Mouse (Mus musculus) embryonic facial prominence, embryonic 11.5 days (tissue): ENCODE measurements around the gene Hist1h1t. TPM values are rescaled to one million over a fixed set of nuclear protein-coding genes. Genes with fewer than 3 reads are reported as not detected.
A peak's percentile ranks its signal among the peaks of the same experiment; 100 is the strongest.

Source experiments
- ATAC-seq: fragments of 200-750 bp; cut with Nextera tagmentation; replicated peaks from 2 replicates; pipeline ENCODE4 v1.8.0; 2017; ENCODE audit warnings: low read depth; ENCODE audit not compliant: insufficient number of reproducible peaks, low FRiP score, low TSS enrichment
- DNase-seq: peaks from one replicate; pipeline ENCODE4 v3.0.0-alpha.2; 2015; ENCODE audit warnings: low spot score
- H3K27ac ChIP-seq: fragments of 300-500 bp; sonication (generic); replicated peaks from 2 replicates; pipeline ENCODE4 v1.5.1; 2014; ENCODE audit warnings: mild to moderate bottlenecking, low read depth, low read length, control low read depth
- H3K27me3 ChIP-seq: fragments of 300-500 bp; sonication (generic); 2 replicates; pipeline ENCODE4 v1.6.1; 2014; ENCODE audit warnings: mild to moderate bottlenecking, low read length, moderate library complexity, mixed read lengths; ENCODE audit not compliant: control insufficient read depth, insufficient read depth
- H3K36me3 ChIP-seq: fragments of 300-500 bp; sonication (generic); replicated peaks from 2 replicates; pipeline ENCODE4 v1.6.1; 2014; ENCODE audit warnings: low read depth, mild to moderate bottlenecking, low read length, moderate library complexity, mixed read lengths; ENCODE audit not compliant: control insufficient read depth, insufficient read depth
- H3K4me1 ChIP-seq: fragments of 300-500 bp; sonication (generic); 2 replicates; pipeline ENCODE4 v1.6.1; 2014; ENCODE audit warnings: low read length, mixed read lengths; ENCODE audit not compliant: control insufficient read depth, insufficient read depth
- H3K4me2 ChIP-seq: fragments of 300-500 bp; sonication (generic); 2 replicates; pipeline ENCODE4 v1.6.1; 2014; ENCODE audit warnings: low read depth, mild to moderate bottlenecking, control low read depth, low read length, moderate library complexity
- H3K4me3 ChIP-seq: fragments of 300-500 bp; sonication (generic); 2 replicates; pipeline ENCODE4 v1.5.1; 2014; ENCODE audit warnings: low read depth, low read length, control low read depth
- H3K9ac ChIP-seq: fragments of 300-500 bp; sonication (generic); replicated peaks from 2 replicates; pipeline ENCODE4 v1.6.1; 2014; ENCODE audit warnings: mild to moderate bottlenecking, control low read depth, low read length
- H3K9me3 ChIP-seq: fragments of 300-500 bp; sonication (generic); replicated peaks from 2 replicates; pipeline ENCODE4 v1.6.1; 2016; ENCODE audit warnings: mild to moderate bottlenecking, low read length, inconsistent platforms, mixed read lengths; ENCODE audit not compliant: control insufficient read depth
- WGBS: fragments of 180-500 bp; shearing (Covaris S2); extraction: QIAGEN DNeasy Blood & Tissue Kit; methylation state at CpG from one replicate; pipeline ENCODE4 v1.1.7; 2014; 5-methylcytosine and 5-hydroxymethylcytosine counted together
- polyA plus RNA-seq: library from polyadenylated mRNA; unstranded; fragments of >200 nt; fragmentation: Nextera tagmentation; extraction: Ambion mirVana; gene quantifications from 2 replicates; pipeline ENCODE4 v1.2.1, GENCODE M21; 2014

Gene Hist1h1t
- polyA plus RNA-seq, 1 experiment from 2014 or later, result not detected

DNA sequence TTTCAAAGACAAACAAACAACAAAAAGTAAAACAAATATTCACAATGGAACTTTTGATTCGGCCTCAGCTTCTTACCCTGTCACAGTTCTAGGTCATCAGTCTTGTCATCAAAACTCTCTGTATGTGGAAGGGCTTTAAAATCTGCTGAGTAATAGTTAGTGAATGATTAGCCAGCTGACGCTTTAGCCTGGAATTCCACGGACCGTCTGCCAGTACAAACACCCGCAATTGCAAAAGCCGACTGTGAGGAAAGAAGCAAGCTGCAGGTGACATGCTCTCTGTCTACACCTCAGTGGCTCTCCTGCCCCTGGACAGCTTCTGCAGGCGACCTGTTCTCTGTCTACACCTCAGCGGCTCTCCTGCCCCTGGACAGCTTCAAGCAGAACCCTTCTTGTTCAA, 34.9 kb downstream of the Hist1h1t start:
- DNase-seq, result no peak

DNA sequence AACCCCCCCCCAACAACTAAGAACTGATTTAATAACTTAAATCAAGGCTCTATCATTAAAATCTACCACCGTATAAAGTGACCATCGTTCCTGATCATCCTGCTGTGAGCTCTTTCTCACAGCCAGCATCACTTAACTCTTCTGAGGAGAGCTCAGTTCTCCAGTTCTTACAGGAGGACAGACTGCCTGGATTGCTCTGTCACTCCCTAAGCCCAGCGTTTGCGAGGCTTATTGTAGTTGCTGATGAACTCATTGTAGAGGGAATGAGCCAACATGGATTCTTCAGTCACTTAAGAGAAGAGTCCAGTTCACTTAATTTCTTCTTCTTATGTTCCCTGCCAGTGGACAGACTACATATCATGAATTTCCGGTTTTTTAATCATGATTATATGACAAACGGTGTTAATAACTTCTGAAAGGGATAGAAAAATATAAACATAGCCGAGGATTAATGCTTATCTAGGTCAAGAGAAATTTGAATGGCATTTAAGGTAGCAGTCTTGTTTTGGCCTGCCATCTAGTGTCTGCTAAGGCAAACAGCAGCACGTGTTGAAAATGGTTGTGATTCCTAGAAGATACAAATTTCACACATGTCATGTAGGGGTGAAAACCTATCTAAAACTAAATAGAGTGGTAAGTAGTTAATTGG, 36.7 kb downstream of the Hist1h1t start:
- no peak overlapping the region for H3K4me3 ChIP-seq
- 26% methylated on average over 8 of the region's 8 CpGs for WGBS
- H3K9me3 ChIP-seq, result no peaks in the 10 kb centered on the region
- no peaks in the 10 kb centered on the region for H3K4me1 ChIP-seq
- no peak for ATAC-seq
- H3K36me3 ChIP-seq, result no peaks in the 10 kb centered on the region
- no peak overlapping the region for H3K9ac ChIP-seq
- no peak overlapping the region for H3K4me2 ChIP-seq
- no peak overlapping the region for H3K27ac ChIP-seq
- DNase-seq, result peak; percentile 70
- no peaks in the 10 kb centered on the region for H3K27me3 ChIP-seq

More for the DNA sequence above, 34.9 kb downstream of the Hist1h1t start:
- no peak overlapping the region for H3K9ac ChIP-seq
- H3K9me3 ChIP-seq, result no peaks in the 10 kb centered on the region
- no peak overlapping the region for H3K27ac ChIP-seq
- H3K27me3 ChIP-seq, result no peaks in the 10 kb centered on the region
- H3K4me1 ChIP-seq, result no peaks in the 10 kb centered on the region
- no peak for ATAC-seq
- no peaks in the 10 kb centered on the region for H3K36me3 ChIP-seq
- 53% methylated on average over 8 of the region's 8 CpGs for WGBS
- H3K4me2 ChIP-seq, result no peak overlapping the region
- H3K4me3 ChIP-seq, result no peak overlapping the region

DNA sequence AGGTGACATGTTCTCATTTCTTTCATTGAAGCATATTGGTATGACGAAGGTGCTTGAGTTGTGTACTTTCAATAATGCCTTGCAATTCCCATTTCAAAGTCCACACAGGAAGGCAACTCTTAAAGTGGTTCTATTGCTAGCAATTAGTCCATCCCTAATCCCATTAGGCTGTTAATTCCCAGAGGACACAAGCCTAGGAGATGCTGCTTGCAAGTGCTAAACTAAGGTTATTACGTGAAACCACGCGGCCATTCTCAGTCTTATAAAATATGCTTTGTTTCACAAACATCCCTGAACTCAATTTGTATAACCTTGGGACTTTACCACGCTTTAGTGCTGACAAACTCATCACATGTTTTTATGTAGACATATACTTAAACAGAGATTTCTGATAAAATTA, 41.5 kb downstream of the Hist1h1t start:
- ATAC-seq, result no peak
- DNase-seq, result no peak
- no peak overlapping the region for H3K27ac ChIP-seq
- H3K9ac ChIP-seq, result no peak overlapping the region
- H3K4me2 ChIP-seq, result no peak overlapping the region
- WGBS, result 77% methylated on average over 5 of the region's 5 CpGs
- H3K9me3 ChIP-seq, result no peaks in the 10 kb centered on the region
- no peaks in the 10 kb centered on the region for H3K4me1 ChIP-seq
- no peak overlapping the region for H3K4me3 ChIP-seq
- H3K27me3 ChIP-seq, result no peaks in the 10 kb centered on the region
- no peaks in the 10 kb centered on the region for H3K36me3 ChIP-seq

DNA sequence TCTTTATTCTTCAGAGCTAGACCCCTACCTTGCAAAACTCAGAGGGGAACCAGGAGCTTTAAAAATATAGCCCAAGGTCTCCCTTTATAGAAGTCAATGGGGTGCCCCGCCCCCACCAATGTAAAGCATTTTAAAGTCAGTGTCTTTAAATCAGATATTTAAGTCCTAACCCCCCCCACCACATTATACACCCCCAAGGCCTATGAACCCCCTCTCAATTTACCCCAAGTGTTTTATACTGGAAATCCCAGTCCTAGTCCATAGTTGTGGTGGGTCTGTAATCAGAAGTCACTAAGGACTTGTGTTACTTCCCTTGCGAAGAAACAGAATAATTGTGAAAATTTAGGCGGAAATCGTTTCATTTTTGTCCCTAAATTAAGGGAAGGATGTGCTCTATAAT, 42.4 kb downstream of the Hist1h1t start:
- WGBS, result 22% methylated on average over 4 of the region's 4 CpGs
- DNase-seq (peak; percentile 42), ATAC-seq (no peak)
- Histone ChIP-seq H3K27ac (peak overlapping the region; percentile 99), H3K4me2 (no peak overlapping the region), H3K36me3 (no peaks in the 10 kb centered on the region), H3K9me3 (no peaks in the 10 kb centered on the region), H3K9ac (peak overlapping the region; percentile 87; the same call in 1 of the 2 replicates), H3K4me3 (no peak overlapping the region), H3K4me1 (no peaks in the 10 kb centered on the region), H3K27me3 (no peaks in the 10 kb centered on the region)

GRCm38 (mm10) chr13:23738677-23739068, 43.1 kb downstream of the Hist1h1t start, which contains the start of gene Hist1h1c:
TSS of gene Hist1h1c (plus strand) at chr13:23738808.
- DNase-seq (peak; percentile 94), ATAC-seq (peak; percentile 96)
- no peaks in the 10 kb centered on the region for H3K27me3 ChIP-seq
- H3K4me2 ChIP-seq, result peak within 1 kb of the TSS; percentile 90
- H3K9ac ChIP-seq, result peak within 1 kb of the TSS; percentile 87
- H3K27ac ChIP-seq, result peak within 1 kb of the TSS; percentile 99
- H3K9me3 ChIP-seq, result no peaks in the 10 kb centered on the region
- H3K36me3 ChIP-seq, result no peaks in the 10 kb centered on the region
- WGBS, result under 1% methylated on average over 30 of the region's 38 CpGs
- H3K4me3 ChIP-seq, result peak within 1 kb of the TSS; percentile 56
- no peaks in the 10 kb centered on the region for H3K4me1 ChIP-seq

DNA sequence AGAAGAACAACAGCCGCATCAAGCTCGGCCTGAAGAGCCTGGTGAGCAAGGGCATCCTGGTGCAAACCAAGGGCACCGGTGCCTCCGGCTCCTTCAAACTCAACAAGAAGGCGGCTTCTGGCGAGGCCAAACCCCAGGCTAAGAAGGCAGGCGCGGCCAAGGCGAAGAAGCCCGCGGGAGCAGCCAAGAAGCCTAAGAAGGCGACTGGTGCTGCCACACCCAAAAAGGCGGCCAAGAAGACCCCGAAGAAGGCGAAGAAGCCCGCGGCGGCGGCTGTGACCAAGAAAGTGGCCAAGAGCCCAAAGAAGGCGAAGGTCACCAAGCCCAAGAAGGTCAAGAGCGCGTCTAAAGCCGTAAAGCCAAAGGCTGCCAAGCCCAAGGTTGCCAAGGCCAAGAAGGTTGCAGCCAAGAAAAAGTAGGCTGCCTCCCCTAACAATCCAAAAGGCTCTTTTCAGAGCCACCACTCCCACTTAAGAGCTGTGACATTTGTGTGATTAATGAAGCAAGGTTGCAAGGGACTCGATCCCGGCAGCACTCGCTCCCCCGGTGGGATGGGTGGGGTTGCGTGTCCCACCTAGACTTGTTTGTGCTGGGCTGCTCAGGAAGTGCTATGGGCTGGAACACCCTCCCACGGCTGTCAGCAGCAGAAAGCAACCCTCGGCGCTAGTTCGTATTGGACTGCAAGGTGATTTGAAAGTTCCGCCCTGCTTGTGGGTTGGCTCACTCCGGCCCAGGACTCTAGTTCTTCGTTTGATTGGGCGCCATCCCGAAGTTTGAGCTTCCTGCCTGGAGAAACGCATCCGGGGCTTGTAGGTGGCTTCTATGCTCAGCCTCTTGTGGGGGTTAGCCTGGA, 43.7 kb downstream of the Hist1h1t start:
- Histone ChIP-seq H3K4me1 (no peaks in the 10 kb centered on the region), H3K27ac (peak overlapping the region; percentile 99), H3K9me3 (no peaks in the 10 kb centered on the region), H3K27me3 (no peaks in the 10 kb centered on the region), H3K4me2 (peak overlapping the region; percentile 90), H3K36me3 (no peaks in the 10 kb centered on the region), H3K4me3 (peak overlapping the region; percentile 56), H3K9ac (peak overlapping the region; percentile 87)
- under 1% methylated on average over 39 of the region's 39 CpGs for WGBS
- DNase-seq (peak; percentile 93), ATAC-seq (peak; percentile 91)

GRCm38 (mm10) chr13:23739922-23740252, 44.3 kb downstream of the Hist1h1t start:
- WGBS, result under 1% methylated on average over 14 of the region's 14 CpGs
- Histone ChIP-seq H3K4me3 (peak overlapping the region; percentile 56), H3K27me3 (no peaks in the 10 kb centered on the region), H3K36me3 (no peaks in the 10 kb centered on the region), H3K9me3 (no peaks in the 10 kb centered on the region), H3K4me2 (peak overlapping the region; percentile 90), H3K4me1 (no peaks in the 10 kb centered on the region), H3K27ac (peak overlapping the region; percentile 99), H3K9ac (peak overlapping the region; percentile 87)
- no peak; the same call in 1 of the 2 replicates for ATAC-seq
- no peak for DNase-seq

- H3K9me3 ChIP-seq, result no peaks in the 10 kb centered on the region
- DNase-seq, result peak; percentile 45
- H3K36me3 ChIP-seq, result no peaks in the 10 kb centered on the region
- no peak for ATAC-seq
- peak overlapping the region; percentile 99 for H3K27ac ChIP-seq
- H3K4me3 ChIP-seq, result peak overlapping the region; percentile 56
- H3K27me3 ChIP-seq, result no peaks in the 10 kb centered on the region
- 27% methylated on average over 13 of the region's 13 CpGs for WGBS
- H3K4me2 ChIP-seq, result peak overlapping the region; percentile 90
- peak overlapping the region; percentile 87 for H3K9ac ChIP-seq
- no peaks in the 10 kb centered on the region for H3K4me1 ChIP-seq
Measured at GRCm38 (mm10) chr13:23740256-23740840, 44.7 kb downstream of the Hist1h1t start.
